Mouse (Mus musculus) embryo, embryonic 9.5 days (tissue): ENCODE measurements around the gene Arl4a.

Experiments used
- DNase-seq: peaks from one replicate; pipeline ENCODE4 v3.0.0-alpha.2; 2017; ENCODE audit errors: extremely low spot score

The Arl4a gene

GRCm38 (mm10) chr12:40037876-40038463, at the start of gene Arl4a:
Gene Arl4a, minus strand, starts transcription at chr12:40038025.
- peak; percentile 89 for DNase-seq

- DNase-seq, result no peak
Observed at GRCm38 (mm10) chr12:40085731-40086322, 48.0 kb upstream of the Arl4a start.

- DNase-seq, result peak; percentile 5
Observed at GRCm38 (mm10) chr12:40082453-40083238, 44.8 kb upstream of the Arl4a start.

- no peak for DNase-seq
Observed at GRCm38 (mm10) chr12:40082048-40082447, 44.2 kb upstream of the Arl4a start.

- DNase-seq, result no peak
Observed at GRCm38 (mm10) chr12:40073660-40074059, 35.8 kb upstream of the Arl4a start.

GRCm38 (mm10) chr12:40047024-40047423, 9.2 kb upstream of the Arl4a start:
- DNase-seq, result no peak

GRCm38 (mm10) chr12:40043816-40044585, 6.2 kb upstream of the Arl4a start:
- no peak for DNase-seq

- DNase-seq, result peak; percentile 49
Observed at GRCm38 (mm10) chr12:40040067-40040466, 2.2 kb upstream of the Arl4a start.

GRCm38 (mm10) chr12:40037226-40037813, 505 bp downstream of the Arl4a start:
- DNase-seq, result peak; percentile 98

GRCm38 (mm10) chr12:40036666-40037065, 1.2 kb downstream of the Arl4a start:
- DNase-seq, result peak; percentile 24

- no peak for DNase-seq
Observed at GRCm38 (mm10) chr12:40035506-40035905, 2.3 kb downstream of the Arl4a start.

GRCm38 (mm10) chr12:40029201-40029600, 8.6 kb downstream of the Arl4a start:
- no peak for DNase-seq

GRCm38 (mm10) chr12:40027846-40028245, 10.0 kb downstream of the Arl4a start:
- no peak for DNase-seq

- no peak for DNase-seq
Observed at GRCm38 (mm10) chr12:40027444-40027843, 10.4 kb downstream of the Arl4a start.

- no peak for DNase-seq
Observed at GRCm38 (mm10) chr12:40023918-40024317, 13.9 kb downstream of the Arl4a start.

GRCm38 (mm10) chr12:40023014-40023642, 14.7 kb downstream of the Arl4a start:
- DNase-seq, result no peak

GRCm38 (mm10) chr12:40022344-40022743, 15.5 kb downstream of the Arl4a start:
- no peak for DNase-seq

GRCm38 (mm10) chr12:40017955-40018505, 19.8 kb downstream of the Arl4a start:
- no peak for DNase-seq

- DNase-seq, result peak; percentile 46
Observed at GRCm38 (mm10) chr12:40016648-40017460, 21.0 kb downstream of the Arl4a start.

GRCm38 (mm10) chr12:40016068-40016467, 21.8 kb downstream of the Arl4a start:
- DNase-seq, result no peak
